Mouse (Mus musculus): Measurements from ENCODE around the gene Leng8. TPM values are rescaled to one million over a fixed set of nuclear protein-coding genes. Genes with fewer than 3 reads are reported as not detected.

Leng8 gene
- polyA plus RNA-seq, 1 experiment from 2014 or later: 14.7 TPM

DNA sequence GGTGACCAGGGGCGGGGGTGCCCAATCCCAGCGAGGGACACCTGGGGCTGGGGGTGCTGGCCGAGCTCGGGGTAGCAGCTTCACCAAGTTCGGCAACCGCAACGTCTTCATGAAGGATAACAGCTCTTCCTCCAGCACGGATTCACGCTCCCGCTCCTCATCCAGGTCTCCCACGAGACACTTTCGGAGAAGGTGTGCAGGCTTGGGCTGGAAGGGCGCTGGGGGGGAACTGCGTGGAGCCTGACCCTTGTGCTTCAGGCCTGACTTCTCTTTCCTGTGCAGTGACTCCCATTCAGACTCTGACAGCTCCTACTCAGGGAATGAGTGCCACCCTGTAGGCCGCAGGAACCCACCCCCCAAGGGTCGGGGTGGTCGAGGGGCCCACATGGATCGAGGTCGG is 6.7 kb downstream of the Leng8 start:
- Histone ChIP-seq H3K4me3 (ENCODE audit: low read depth, low read length) (no peak overlapping the region), H3K4me1 (replicated peaks; ENCODE audit: control insufficient read depth, insufficient read depth) (peaks cover 1% of the 10 kb centered on the region; the same call in 1 of the 2 replicates), H3K36me3 (ENCODE audit: control insufficient read depth, insufficient read depth, low read length) (peaks cover 72% of the 10 kb centered on the region), H3K4me2 (replicated peaks; ENCODE audit: low read depth) (no peak overlapping the region), H3K9me3 (ENCODE audit: control insufficient read depth, low read length) (no peaks in the 10 kb centered on the region), H3K27me3 (ENCODE audit: control insufficient read depth, insufficient read depth, low read length) (no peaks in the 10 kb centered on the region), H3K9ac (ENCODE audit: low read length) (no peak overlapping the region), H3K27ac (replicated peaks) (no peak overlapping the region)
- 95% methylated on average over 19 of the region's 19 CpGs for WGBS
- TF ChIP-seq CTCF (IDR thresholded peaks at IDR 0.05; ENCODE audit: low read depth): no peak
- no peak for TF ChIP-seq EP300 (optimal IDR thresholded peaks at IDR 0.05)
- DNase-seq (ENCODE audit: low spot score): no peak
- ATAC-seq (ENCODE audit: low FRiP score, low TSS enrichment): no peak

DNA sequence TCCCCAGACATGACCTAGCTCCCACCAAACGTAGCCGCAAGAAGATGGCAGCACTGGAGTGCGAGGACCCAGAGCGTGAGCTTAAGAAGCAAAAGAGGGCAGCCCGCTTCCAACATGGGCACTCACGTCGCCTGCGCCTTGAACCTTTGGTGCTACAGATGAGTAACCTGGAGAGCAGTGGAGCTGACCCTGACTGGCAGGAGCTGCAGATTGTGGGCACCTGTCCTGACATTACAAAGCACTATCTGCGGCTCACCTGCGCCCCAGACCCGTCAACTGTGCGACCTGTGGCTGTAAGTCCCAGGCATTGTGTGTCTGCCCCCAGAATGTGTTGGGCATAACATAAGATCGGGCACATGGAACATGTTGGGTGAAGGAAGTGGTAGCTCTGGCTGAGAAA is 7.2 kb downstream of the Leng8 start:
- TF ChIP-seq EP300 (optimal IDR thresholded peaks at IDR 0.05): no peak
- TF ChIP-seq CTCF (IDR thresholded peaks at IDR 0.05; ENCODE audit: low read depth): no peak
- DNase-seq (ENCODE audit: low spot score) (no peak), ATAC-seq (ENCODE audit: low FRiP score, low TSS enrichment) (no peak)
- no peak overlapping the region for H3K4me3 ChIP-seq (ENCODE audit: low read depth, low read length)
- WGBS: 93% methylated on average over 13 of the region's 13 CpGs
- H3K27me3 ChIP-seq (ENCODE audit: control insufficient read depth, insufficient read depth, low read length): no peaks in the 10 kb centered on the region
- H3K9me3 ChIP-seq (ENCODE audit: control insufficient read depth, low read length): no peaks in the 10 kb centered on the region
- H3K27ac ChIP-seq (replicated peaks): no peak overlapping the region
- H3K4me2 ChIP-seq (replicated peaks; ENCODE audit: low read depth): no peak overlapping the region
- peaks cover 72% of the 10 kb centered on the region for H3K36me3 ChIP-seq (ENCODE audit: control insufficient read depth, insufficient read depth, low read length)
- no peak overlapping the region for H3K9ac ChIP-seq (ENCODE audit: low read length)
- H3K4me1 ChIP-seq (replicated peaks; ENCODE audit: control insufficient read depth, insufficient read depth): peaks cover 3% of the 10 kb centered on the region; the same call in 1 of the 2 replicates

DNA sequence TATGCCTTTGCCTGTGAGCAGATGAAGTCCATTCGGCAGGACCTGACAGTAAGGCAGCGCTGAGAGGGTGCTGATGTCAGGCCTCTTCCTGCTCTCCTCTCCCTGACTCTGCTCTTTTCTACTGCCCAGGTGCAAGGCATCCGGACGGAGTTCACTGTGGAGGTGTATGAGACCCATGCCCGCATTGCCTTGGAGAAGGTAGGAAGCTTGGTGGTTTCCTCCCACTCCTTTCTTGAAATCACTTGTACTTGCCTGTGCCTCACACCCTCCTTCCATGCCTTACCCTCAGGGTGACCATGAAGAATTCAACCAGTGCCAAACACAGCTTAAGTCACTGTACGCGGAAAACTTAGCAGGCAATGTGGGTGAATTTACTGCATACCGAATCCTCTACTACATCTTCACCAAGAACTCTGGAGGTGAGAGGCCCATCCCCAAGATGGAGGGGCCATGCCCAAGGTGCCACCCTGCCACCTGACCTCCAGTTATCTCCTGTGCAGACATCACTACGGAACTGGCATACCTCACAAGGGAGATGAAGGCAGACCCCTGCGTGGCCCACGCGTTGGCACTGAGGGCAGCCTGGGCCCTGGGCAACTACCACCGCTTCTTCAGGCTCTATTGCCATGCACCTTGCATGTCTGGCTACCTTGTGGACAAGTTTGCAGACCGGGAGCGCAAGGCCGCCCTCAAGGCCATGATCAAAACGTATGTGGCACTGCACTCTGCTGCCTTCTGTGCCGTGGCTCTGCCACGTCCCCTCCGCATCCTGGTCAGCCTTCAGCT is 8.1 kb downstream of the Leng8 start:
- Histone ChIP-seq H3K4me1 (replicated peaks; ENCODE audit: control insufficient read depth, insufficient read depth) (peaks cover 3% of the 10 kb centered on the region; the same call in 1 of the 2 replicates), H3K9me3 (ENCODE audit: control insufficient read depth, low read length) (no peaks in the 10 kb centered on the region), H3K27me3 (ENCODE audit: control insufficient read depth, insufficient read depth, low read length) (no peaks in the 10 kb centered on the region), H3K9ac (ENCODE audit: low read length) (no peak overlapping the region), H3K4me3 (ENCODE audit: low read depth, low read length) (no peak overlapping the region), H3K27ac (replicated peaks) (no peak overlapping the region), H3K4me2 (replicated peaks; ENCODE audit: low read depth) (no peak overlapping the region), H3K36me3 (ENCODE audit: control insufficient read depth, insufficient read depth, low read length) (peaks cover 63% of the 10 kb centered on the region)
- TF ChIP-seq EP300 (optimal IDR thresholded peaks at IDR 0.05) (no peak), CTCF (IDR thresholded peaks at IDR 0.05; ENCODE audit: low read depth) (no peak)
- DNase-seq (ENCODE audit: low spot score) (no peak), ATAC-seq (ENCODE audit: low FRiP score, low TSS enrichment) (no peak)
- 91% methylated on average over 20 of the region's 20 CpGs for WGBS

DNA sequence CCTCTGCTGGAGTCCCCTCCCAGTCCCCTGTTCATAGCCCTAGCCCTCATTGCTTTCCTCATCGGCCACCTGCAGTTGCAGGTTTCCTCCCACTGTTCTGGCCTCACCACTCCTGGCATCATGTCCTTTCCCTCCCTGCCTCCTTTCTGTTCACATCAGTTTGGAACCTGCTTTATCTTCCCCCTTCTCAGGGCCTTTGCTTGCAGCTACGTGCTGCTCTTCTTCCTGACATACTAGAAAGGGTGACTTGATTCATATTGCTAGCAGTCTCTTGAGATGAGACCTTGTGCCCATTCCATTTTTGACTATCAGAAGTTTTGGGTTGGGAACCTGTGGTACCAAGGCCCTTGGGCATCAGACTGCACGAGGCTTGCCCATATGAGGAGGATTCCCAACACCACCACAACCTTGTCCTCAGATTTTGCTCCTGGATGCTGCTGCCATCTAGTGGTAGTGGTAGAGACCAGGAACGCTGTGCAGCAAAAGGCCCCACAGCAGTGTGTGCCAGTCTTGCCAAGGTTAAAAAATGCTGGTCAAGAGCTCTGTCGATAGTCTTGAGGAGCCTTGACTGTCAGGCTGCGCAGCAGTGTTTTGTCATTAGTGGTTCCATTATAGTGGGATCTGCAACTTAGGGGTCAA is 8.8 kb downstream of the Leng8 start:
- Histone ChIP-seq H3K9me3 (ENCODE audit: control insufficient read depth, low read length) (no peaks in the 10 kb centered on the region), H3K4me2 (replicated peaks; ENCODE audit: low read depth) (no peak overlapping the region), H3K27ac (replicated peaks) (0 out of 2 replicates have a peak overlapping the region, but pooled peaks have one; percentile 40), H3K4me1 (replicated peaks; ENCODE audit: control insufficient read depth, insufficient read depth) (peaks cover 3% of the 10 kb centered on the region; the same call in 1 of the 2 replicates), H3K27me3 (ENCODE audit: control insufficient read depth, insufficient read depth, low read length) (no peaks in the 10 kb centered on the region), H3K36me3 (ENCODE audit: control insufficient read depth, insufficient read depth, low read length) (peaks cover 58% of the 10 kb centered on the region), H3K9ac (ENCODE audit: low read length) (no peak overlapping the region), H3K4me3 (ENCODE audit: low read depth, low read length) (no peak overlapping the region)
- WGBS: 66% methylated on average over 6 of the region's 6 CpGs
- peak; percentile 88 for TF ChIP-seq CTCF (IDR thresholded peaks at IDR 0.05; ENCODE audit: low read depth)
- no peak for TF ChIP-seq EP300 (optimal IDR thresholded peaks at IDR 0.05)
- peak; percentile 64 for DNase-seq (ENCODE audit: low spot score)
- no peak for ATAC-seq (ENCODE audit: low FRiP score, low TSS enrichment)

DNA sequence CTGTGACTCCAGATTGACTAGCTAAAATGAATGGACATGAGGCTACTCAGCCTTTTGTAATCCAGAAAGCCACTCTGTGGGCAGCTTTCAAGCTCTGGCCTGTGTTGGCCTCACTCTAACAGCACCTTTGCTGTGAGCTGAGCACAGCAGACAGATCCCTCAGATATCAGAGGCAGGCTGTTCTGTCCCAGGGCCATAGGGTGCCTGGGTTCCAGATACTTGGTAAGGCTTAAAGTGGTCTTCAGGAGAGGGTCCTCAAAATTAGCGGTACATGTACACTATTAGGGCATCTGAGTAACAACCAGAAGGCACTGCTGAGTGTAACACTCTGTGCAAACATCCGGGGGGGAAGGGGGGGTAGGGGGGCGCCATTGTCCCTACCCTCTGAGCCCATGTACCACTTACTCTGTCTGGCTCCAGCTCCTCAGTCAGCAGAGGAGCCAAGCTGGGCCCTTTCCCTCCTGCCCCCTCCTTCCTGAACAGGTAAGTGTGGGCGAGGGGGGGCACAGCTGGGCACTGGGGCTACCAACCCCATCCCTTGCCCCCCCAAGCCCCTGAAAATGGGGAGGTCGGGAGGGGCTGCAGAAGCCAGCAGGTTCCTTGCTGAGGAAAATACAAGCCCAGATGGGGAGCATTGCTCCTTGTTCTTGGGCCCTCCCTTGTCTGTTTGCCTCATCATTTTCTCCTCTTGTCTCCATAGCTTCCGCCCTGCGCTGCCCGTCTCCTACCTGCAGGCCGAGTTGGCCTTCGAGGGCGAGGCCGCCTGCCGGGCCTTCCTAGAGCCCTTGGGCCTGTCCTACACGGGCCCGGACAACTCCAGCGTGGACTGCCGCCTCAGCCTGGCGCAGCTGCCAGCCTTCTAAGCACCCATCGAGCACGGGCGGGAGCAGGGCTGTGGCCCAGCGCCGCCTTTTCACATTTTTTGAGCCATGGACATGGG is 9.7 kb downstream of the Leng8 start:
- peak overlapping the region; percentile 40; the same call in 1 of the 2 replicates for H3K27ac ChIP-seq (replicated peaks)
- H3K36me3 ChIP-seq (ENCODE audit: control insufficient read depth, insufficient read depth, low read length): peaks cover 50% of the 10 kb centered on the region
- no peaks in the 10 kb centered on the region for H3K9me3 ChIP-seq (ENCODE audit: control insufficient read depth, low read length)
- H3K4me1 ChIP-seq (replicated peaks; ENCODE audit: control insufficient read depth, insufficient read depth): peaks cover 3% of the 10 kb centered on the region; the same call in 1 of the 2 replicates
- no peaks in the 10 kb centered on the region for H3K27me3 ChIP-seq (ENCODE audit: control insufficient read depth, insufficient read depth, low read length)
- no peak overlapping the region for H3K4me2 ChIP-seq (replicated peaks; ENCODE audit: low read depth)
- peak; percentile 25 for DNase-seq (ENCODE audit: low spot score)
- 80% methylated on average over 23 of the region's 23 CpGs for WGBS
- TF ChIP-seq EP300 (optimal IDR thresholded peaks at IDR 0.05): no peak
- no peak for TF ChIP-seq CTCF (IDR thresholded peaks at IDR 0.05; ENCODE audit: low read depth)
- no peak overlapping the region for H3K4me3 ChIP-seq (ENCODE audit: low read depth, low read length)
- no peak for ATAC-seq (ENCODE audit: low FRiP score, low TSS enrichment)
- H3K9ac ChIP-seq (ENCODE audit: low read length): no peak overlapping the region

Measured in stomach, postnatal 0 days (tissue).